Mouse (Mus musculus) ES-E14 (cell line): ENCODE measurements around the gene Gpr18.

ENCODE experiments used
- CHD2 ChIP-seq: IDR thresholded peaks from 2 replicates; pipeline ENCODE4 v1.6.1; 2014; ENCODE audit warnings: mild to moderate bottlenecking, low read depth, low read length, inconsistent platforms
- MAFK ChIP-seq: IDR thresholded peaks from 2 replicates; pipeline ENCODE4 v1.6.1; 2014; ENCODE audit warnings: mild to moderate bottlenecking, low read depth, low read length, inconsistent platforms; ENCODE audit not compliant: insufficient read depth
- ZC3H11A ChIP-seq: IDR thresholded peaks from 2 replicates; pipeline ENCODE4 v1.6.1; 2012; ENCODE audit warnings: low read depth, mild to moderate bottlenecking, inconsistent platforms, low read length, borderline replicate concordance
- ZNF384 ChIP-seq: IDR thresholded peaks from 2 replicates; pipeline ENCODE4 v1.6.1; 2012; ENCODE audit warnings: low read depth, low read length, inconsistent platforms

DNA sequence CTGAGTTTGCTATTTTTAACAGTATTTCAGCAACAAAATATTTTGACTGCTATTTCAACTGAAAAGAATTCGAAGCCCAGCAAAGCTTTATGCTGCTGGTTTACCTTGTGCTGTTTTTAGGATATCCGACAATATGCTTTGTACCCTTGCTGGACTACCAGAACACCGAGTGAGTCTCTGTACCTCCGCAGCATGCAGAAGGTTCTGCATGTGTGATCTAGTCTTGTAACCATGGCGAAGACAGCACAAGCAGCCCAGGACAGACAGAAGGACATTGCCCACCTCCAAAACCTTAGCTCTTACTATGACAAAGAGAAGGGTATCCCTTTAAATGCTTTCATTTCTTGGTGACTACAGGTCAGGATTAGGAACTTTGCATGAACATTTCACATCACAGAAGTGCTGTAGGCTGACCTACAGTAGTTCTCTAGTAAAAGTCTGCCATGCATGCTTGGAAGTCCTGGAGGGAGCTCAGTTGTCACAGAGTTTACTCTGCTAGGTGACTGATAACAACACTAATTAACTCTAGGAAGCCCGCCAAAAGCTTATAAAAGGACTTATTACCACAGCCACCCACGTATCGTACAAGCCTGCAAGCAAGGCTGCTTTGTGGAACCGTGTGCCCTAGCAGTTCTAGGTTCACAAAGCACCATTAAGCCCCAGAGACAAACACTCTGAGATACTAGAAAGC, 47.8 kb upstream of the Gpr18 start:
- no peak for TF ChIP-seq ZNF384
- no peak for TF ChIP-seq ZC3H11A
- no peak for TF ChIP-seq MAFK
- TF ChIP-seq CHD2 = no peak
